Mouse (Mus musculus): ENCODE measurements around the gene Olfr235. TPM values are rescaled to one million over a fixed set of nuclear protein-coding genes. Genes with fewer than 3 reads are reported as not detected.

Olfr235 gene
- 0.10 TPM for polyA plus RNA-seq (2017; shearing (Covaris generic))

GRCm38 (mm10) chr19:12260732-12261131, at the start of gene Olfr235:
Gene Olfr235, plus strand, starts transcription at chr19:12261032.

DNA sequence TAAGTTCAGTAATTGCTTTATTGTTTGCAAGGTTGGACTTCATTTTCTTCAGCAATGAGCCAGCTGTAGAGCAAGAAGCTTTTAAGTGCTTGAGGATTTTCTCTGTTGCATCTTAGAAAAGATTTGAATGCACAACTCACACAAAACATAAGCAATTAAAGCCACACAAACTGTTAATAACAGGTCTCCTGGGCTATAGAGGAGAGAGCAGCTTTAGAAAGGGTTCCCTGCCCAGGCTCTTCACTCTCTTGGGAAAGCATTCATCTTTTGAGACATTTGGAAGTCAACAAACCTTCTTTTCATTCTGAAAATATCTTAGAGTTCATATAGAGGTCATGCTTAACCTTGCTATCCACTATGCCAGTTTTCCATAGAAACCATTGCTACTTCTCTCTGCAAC, 28.3 kb upstream of the Olfr235 start, which contains the start of gene Olfr1432:
Gene Olfr1432, minus strand, starts transcription at position 101 of the 400 bp plus-strand sequence.

GRCm38 (mm10) chr19:12241559-12241958, 19.3 kb upstream of the Olfr235 start, which contains the start of gene Olfr262:
Gene Olfr262, minus strand, starts transcription at chr19:12241659.

GRCm38 (mm10) chr19:12279554-12279953, 18.7 kb downstream of the Olfr235 start, which contains the start of gene Olfr1434:
Gene Olfr1434, plus strand, starts transcription at chr19:12279854.

DNA sequence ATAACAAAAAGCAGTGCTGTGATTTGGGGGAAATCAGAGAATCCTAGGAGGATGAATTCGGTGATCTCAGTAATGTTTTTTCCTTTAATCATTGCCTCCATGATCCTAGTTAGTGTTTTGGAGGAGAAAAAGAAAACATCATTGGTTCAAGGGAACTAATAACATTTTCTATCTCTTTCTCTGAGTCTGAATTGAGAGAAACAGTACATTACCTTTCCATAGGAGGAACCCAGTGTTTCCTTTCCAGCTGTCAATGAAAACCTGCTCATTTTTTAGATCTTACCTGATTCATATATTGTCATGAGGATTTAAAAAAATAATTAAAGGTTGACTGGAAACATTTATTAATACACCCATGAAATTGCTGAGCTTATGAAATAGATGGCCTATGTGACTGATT, 38.2 kb downstream of the Olfr235 start, which contains the start of gene Olfr1436:
Gene Olfr1436, minus strand, starts transcription at position 101 of the 400 bp plus-strand sequence.

Other genes starting within 250 kb of the Olfr235 start
- gene Olfr1423, start 219.7 kb upstream of the Olfr235 start, polyA plus RNA-seq (2017; shearing (Covaris generic)), result not detected
- gene Olfr1424, start 198.3 kb upstream of the Olfr235 start, polyA plus RNA-seq (2017; shearing (Covaris generic)), result not detected
- gene Olfr1425, start 183.3 kb upstream of the Olfr235 start, polyA plus RNA-seq (2017; shearing (Covaris generic)), result not detected
- gene Olfr1426, start 169.0 kb upstream of the Olfr235 start, polyA plus RNA-seq (2017; shearing (Covaris generic)), result not detected
- not detected for gene Olfr1427, start 157.7 kb upstream of the Olfr235 start, polyA plus RNA-seq (2017; shearing (Covaris generic))
- not detected for gene Olfr1428, start 145.1 kb upstream of the Olfr235 start, polyA plus RNA-seq (2017; shearing (Covaris generic))
- not detected for gene Olfr76, start 137.8 kb upstream of the Olfr235 start, polyA plus RNA-seq (2017; shearing (Covaris generic))
- 0.11 TPM for gene Olfr1555-ps1, start 90.9 kb upstream of the Olfr235 start, polyA plus RNA-seq (2017; shearing (Covaris generic))
- gene Olfr1431, start 60.4 kb upstream of the Olfr235 start, polyA plus RNA-seq (2017; shearing (Covaris generic)), result not detected
- not detected for gene Olfr1432, start 28.4 kb upstream of the Olfr235 start, polyA plus RNA-seq (2017; shearing (Covaris generic))
- not detected for gene Olfr262, start 19.4 kb upstream of the Olfr235 start, polyA plus RNA-seq (2017; shearing (Covaris generic))
- not detected for gene Olfr1434, start 18.8 kb downstream of the Olfr235 start, polyA plus RNA-seq (2017; shearing (Covaris generic))
- not detected for gene Olfr1436, start 38.1 kb downstream of the Olfr235 start, polyA plus RNA-seq (2017; shearing (Covaris generic))
- not detected for gene Olfr1437, start 64.1 kb downstream of the Olfr235 start, polyA plus RNA-seq (2017; shearing (Covaris generic))
- not detected for gene Olfr1438-ps1, start 74.9 kb downstream of the Olfr235 start, polyA plus RNA-seq (2017; shearing (Covaris generic))
- not detected for gene Olfr1440, start 126.2 kb downstream of the Olfr235 start, polyA plus RNA-seq (2017; shearing (Covaris generic))
- gene Olfr1441, start 156.4 kb downstream of the Olfr235 start, polyA plus RNA-seq (2017; shearing (Covaris generic)), result not detected
- not detected for gene Pfpl, start 166.9 kb downstream of the Olfr235 start, polyA plus RNA-seq (2017; shearing (Covaris generic))
- gene Mpeg1, start 199.7 kb downstream of the Olfr235 start, polyA plus RNA-seq (2017; shearing (Covaris generic)), result not detected
- gene Dtx4, start 240.4 kb downstream of the Olfr235 start, polyA plus RNA-seq (2017; shearing (Covaris generic)), result 2.7 TPM

All from naive thymus-derived CD4-positive, alpha-beta T cell, adult 5 months (primary cell).